Mouse (Mus musculus) cerebellum, postnatal 4 days (tissue): ENCODE data around the gene Apbb2.

Experiments
- DNase-seq, 2 experiments: peaks; one replicate each; pipeline ENCODE4 v3.0.0; 2022; ENCODE audit warnings: low spot score in 2 of 2, mixed read lengths in 1 of 2

Apbb2 gene

DNA sequence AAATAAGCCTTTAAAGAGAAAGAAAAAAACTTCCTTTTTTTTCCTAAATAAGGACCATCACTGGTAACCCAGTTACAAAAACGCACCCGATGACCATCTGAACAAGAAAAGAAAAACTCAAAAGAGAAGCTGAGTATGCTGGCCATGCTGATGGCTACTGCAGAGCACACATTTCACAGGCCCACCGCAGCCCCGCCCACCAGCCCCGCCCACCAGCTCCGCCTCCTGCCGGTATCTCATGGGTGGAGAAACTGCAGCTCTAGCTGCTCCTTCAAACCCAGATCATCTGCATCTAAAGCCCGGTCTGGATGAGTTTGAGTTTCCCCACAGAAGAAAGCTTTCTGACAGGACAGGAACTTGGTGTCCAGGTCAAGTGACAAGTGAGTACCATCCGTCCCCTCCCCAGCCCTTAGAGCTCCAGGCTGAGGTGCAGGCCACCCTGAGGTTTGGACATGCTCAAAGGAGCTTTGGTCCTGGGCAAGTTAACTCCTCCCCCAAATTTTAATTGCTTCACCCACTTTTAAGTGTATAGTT is 16.2 kb downstream of the Apbb2 start:
- no peak for DNase-seq

DNA sequence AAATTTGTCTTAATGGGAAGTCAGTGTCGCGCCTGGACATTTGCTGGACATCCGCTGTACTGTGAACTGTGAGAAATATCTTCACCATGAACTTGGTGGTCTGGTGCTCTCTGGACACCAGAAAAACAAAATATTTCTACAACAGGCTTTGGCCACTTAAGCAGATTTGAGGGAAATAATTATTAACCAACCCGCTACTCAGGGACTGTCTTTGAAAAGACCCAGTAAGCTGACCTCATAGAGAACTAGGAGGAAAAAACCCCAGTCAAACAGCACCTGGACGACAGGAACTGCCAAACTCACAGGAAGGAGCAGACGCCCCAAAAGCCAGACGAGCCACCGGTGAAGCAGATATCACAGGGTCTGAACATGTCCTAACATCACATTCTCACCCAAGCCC is 18.2 kb downstream of the Apbb2 start:
- DNase-seq, result no peak

DNA sequence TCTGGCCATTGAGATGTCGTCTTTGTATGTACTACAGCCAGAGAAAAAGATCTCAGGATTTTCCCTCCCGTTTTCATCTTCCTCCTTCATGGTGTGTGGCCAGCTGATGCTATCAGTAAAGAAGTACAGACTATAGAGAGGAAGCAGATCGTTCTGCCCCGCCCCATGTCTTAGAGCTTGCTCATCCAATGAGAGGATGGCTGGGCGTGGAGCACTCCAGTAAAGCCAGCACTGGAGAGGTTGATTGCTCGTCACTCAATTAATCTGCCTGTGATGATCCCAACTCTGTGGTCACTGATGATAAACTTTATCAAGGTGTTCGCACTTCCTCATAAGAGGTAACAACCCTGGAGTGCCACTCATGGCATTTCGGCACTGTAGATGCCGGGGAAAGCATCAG is 18.7 kb downstream of the Apbb2 start:
- DNase-seq, result no peak

DNA sequence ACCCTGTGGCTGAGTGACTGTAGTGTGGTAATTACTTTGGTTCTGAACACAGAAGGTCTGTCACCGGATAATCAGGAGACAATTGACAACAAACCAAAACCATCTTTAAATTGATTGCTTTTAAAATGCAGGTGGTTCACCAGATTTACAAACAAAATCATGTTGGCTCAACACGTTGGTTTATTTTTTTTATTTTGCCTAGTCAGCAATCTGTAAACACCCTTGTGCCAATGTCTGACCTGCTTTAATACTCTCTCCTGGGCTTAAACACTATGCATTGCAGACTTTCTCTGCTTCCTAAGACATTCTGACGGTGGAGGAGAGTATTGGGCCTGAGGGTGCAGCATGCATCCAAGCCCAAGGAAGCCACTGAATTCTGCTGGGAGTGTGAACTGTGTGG is 22.3 kb downstream of the Apbb2 start:
- DNase-seq, result no peak

DNA sequence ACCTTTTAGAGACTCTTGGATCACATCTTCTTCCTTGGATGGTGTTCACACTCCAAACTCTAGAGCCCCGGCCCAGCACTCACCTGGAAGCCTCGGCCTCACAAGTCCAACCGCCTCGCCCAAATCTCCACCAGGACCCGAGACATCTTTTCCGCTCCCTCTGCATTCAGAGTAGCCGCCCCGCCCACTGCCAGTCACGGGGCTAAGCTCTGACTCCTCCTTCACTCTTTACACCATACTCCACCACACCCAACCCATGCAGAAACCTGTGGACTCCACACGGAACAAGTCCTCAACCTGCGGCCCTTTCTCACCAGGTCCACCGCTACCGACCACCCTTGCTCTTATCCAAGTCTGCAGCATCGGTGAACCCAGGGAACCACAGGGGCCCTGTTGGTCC is 23.7 kb downstream of the Apbb2 start:
- no peak for DNase-seq

DNA sequence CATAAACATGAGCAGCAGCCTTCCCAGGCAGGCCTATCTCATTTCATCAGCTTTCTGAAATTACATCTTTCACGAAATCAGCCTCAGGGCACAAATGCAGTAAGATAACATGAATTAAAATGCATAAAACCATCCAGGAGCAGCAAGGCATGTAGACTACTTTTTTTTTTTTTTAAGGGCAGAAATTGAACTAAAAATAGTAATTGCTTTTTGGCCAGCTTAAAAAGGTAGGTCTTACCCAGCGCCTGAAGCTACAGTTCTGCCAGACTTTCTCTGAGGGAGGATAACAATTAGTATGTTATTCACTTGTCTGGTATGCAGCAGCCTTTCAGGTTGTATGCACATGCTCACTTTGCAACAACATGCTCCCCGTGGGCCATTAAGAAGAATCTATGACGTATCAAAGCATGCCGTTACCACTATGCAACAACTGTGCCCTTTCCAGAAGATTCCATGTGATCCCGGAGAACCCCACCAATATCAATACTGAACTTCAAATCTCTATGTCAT is 32.3 kb downstream of the Apbb2 start:
- no peak for DNase-seq

DNA sequence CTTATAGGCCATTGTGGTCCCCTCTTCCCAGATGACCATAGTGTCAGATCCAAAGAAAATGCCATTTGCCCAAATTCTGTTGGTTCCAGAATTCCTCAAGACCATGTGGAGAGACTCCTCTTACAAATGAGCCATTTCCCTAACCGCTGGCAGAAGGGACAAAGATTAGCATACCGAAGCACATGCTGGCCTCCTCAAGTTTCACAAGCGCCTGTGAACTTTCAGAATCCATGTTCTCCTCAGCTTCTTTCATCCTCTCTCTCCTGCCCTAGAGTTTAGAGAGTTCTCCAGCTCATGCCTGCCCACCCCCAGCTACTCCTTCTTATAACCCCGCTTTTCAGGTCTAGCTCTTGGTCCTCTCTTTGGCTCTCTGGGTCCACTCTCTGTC is 35.6 kb downstream of the Apbb2 start:
- DNase-seq, result no peak

DNA sequence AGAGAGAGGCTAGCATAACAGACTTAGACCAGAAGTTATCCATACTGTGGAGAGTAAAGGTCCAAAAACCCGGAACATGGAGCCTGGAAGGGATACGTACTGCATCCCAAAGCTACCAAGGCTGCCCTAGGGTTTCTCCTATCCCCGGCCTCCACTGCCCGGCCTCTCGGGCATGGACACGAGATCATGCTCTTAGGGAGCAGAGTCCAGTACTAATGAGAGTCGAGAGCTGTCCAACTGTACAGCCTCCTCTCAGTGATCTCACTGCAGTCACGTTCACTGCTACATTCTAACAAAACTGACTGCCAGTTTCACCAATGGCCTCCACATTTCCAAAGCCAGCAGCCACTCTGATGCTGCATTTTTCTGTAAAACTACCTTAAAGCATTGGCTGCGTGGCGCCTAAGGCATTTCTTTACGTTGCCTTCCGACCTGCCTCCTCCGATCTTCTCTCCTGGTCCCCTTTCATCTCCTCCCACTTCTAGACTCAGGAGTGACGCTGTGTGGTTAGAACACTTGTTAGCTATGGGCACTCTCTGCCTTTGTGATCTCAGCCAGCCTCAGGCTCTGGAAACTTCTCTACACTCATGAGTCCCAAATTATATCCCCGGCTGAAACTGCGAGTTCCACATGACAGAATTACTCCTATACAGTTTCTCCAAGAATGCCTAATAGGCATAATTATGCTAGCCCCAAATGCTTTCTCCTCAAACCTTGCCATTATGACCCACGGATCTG is 36.1 kb downstream of the Apbb2 start:
- DNase-seq, result no peak

DNA sequence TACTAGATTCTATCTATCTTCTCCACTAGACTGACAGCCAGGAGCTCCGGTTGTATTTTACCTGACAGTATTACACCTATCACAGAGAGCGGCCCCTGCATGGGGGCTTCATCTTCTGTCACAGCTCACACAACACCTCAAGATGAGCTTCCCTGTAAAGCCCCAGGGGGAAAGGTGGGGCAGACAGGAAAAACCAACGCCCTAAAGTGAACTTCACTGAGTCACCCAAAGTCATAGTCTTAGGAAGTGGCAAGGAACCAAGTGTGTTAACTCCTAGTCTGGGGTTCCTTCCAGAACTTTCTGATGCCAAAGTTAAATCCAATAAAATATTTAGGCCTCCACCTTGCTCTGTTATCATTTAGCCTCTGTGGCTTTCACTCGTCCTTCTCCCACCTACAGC is 39.5 kb downstream of the Apbb2 start:
- DNase-seq, result no peak

DNA sequence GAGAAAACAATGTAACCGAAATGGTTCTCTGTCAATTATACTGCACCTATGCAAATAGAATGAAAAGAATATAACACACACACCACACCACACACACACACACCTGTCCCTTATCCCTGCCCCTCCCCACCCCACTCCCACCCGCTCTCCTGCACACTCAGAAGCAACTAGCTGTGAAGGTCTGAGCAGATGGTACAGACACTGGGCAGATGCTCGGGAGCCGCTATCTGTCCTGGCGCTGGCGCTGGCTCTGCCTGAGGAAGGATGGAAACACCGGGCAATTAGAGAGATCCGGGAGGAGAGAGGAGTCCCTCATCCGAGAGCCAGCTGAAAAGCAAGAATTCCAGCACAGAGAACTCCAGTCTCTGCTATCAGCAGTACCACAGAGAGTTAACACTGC is 42.3 kb downstream of the Apbb2 start:
- DNase-seq, result peak in 1 of 2 experiments; percentile 13

DNA sequence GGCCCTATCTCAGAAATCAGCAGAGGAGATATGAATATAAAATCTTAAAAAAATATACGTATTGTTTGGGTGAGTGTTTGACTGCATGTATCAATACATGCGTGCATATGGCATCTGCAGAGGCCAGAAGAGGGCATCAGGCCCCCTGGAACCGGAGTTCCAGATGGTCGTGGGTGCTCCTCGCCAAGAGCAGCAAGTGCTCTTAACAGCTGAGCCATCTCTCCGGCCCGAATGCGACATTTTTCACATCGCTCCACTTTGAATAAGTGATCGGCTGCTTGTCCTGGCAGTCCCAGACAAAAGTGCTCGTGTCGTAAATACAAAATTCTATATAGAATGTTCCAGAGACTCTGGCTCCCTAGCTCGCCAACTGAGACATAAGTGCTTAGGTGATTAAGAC is 43.4 kb downstream of the Apbb2 start:
- peak in 1 of 2 experiments; percentile 12 for DNase-seq

DNA sequence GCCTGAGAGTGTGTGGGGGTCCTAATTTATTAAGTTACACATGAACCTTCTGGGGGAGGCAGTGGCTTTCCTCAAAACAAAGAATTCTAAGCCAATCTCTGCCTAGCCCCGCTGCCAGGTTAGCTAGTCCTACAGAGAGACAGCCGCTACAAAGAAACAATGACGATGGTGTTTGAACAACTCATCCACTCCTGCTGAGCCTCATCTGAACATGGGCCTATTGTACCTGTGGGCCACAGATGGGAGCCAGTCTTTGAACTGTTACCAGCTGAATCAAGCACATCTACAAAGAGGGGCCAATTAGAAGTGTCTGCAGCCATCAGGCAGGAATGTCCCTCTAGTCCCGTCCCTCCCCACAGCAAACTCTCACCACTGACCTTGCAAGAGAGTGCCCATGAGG is 45.3 kb downstream of the Apbb2 start:
- no peak for DNase-seq

DNA sequence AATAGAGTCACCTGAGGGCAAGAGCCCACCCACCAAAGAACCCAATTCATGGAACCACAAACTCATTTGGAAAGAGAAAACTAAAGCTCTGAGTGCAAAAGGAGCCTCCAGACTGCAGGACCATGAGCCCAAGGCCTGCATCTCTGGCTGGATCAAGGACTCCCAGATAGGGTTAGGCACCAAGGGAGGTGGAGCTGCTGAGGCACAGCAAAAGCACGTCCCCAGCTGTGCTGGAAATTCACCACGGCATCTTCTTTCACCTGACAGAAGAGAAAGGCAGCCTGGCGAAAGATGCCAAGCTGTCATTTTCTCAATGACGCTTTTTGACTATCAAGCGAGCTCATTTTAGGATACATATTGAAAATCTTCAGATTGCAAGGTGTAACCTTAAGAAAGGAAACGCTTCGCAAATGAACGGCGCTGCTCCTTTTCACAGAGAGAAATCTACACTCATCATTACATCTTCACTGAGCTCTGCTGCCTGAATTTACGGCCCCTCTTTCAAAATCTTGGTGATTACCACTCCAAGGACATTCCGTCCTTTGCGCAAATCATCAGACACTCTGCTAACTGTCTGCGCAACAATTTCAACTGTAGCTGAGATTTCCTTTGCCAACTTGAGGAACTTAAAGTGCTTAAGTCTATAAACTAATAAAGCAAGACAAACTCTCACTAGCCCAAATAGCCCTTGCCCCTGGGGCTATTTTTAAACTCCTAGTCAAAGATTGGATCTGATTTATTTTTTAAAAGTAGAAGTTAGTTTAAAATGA is 46.3 kb downstream of the Apbb2 start:
- no peak for DNase-seq

DNA sequence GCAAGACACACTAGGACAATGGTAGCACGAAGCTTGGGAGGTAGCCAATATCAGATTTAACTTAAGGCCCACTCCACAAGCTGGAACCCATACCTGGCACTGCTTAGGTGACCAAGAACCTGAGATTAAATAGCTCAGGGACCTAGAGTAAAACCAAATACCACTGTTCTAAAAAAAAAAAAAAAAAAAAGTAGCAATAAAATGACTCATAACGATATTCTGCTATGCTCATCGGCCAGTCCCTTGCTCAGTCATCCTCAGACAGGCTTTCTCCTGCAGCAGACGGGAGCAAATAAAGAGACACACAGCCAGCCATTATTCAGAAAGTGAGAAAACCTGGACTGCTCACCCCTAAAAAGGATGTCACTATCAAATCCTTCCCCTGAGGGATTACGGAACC is 47.9 kb downstream of the Apbb2 start:
- DNase-seq, result no peak

DNA sequence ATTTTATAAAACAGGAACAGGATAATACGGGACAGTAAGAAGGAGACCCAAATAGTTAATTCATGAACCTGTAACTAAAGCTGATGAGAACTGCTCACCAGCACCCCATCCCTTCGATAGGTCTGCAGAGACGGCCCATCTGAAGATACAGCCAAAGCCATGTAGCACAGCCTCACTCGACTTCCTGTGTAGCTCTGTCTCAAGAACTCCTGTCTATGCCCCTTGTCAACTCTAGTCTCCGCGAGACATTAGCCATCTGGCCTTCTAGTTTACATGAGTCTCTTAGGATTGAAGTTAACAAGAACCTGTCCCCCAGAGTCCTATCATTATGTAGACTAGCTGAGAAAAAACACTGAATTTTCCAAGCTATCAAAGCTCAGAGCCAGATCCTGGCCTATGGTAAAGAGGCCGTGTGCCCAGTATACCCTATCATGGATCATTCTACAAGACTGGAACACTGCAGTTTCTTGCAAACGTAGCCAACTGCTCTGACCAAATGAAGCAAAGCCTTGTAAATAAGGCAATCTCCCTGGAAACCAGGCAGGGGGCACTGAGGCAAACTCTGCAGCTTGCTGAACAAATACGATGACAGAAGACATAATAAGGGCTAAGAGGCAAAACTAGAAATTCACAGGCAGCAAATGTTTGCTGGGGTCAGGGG is 49.3 kb downstream of the Apbb2 start:
- DNase-seq, result no peak

DNA sequence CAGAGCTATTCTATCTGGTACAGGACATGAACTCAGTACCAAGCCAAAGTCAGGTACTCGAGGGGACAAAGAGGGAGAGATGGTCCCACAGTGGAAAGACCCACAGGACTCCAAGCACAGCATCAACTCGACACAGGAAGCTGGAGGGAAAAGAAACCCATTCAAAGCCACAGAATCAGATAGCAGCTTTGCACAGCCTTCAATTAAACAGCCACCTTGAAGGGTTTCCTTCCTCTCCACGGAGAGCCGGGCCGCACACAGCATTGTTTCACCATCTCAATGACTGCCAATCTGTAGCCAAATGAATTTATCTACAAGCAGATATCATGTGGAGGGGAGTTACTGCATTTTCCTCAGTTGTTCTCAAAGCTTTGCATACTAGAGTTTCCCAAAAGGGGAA is 50.6 kb downstream of the Apbb2 start:
- no peak for DNase-seq

DNA sequence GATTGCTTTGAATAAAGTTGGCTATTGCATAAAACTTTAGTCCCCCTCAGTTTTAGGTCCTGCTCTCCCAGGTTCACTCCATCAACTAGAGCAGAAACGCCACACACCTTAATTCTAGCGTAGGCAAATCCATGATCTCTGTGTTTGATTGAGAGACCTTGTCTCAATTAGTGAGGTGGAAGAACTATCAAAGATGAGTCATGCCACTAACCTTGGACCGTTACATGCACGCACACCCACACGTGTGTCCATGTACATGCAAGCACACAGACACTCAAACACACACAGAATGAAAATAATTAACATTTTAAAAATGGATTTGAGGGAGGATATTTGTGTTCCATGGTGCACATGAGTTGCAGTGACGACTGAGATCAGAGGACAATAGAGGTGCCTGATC is 51.2 kb downstream of the Apbb2 start:
- no peak for DNase-seq

DNA sequence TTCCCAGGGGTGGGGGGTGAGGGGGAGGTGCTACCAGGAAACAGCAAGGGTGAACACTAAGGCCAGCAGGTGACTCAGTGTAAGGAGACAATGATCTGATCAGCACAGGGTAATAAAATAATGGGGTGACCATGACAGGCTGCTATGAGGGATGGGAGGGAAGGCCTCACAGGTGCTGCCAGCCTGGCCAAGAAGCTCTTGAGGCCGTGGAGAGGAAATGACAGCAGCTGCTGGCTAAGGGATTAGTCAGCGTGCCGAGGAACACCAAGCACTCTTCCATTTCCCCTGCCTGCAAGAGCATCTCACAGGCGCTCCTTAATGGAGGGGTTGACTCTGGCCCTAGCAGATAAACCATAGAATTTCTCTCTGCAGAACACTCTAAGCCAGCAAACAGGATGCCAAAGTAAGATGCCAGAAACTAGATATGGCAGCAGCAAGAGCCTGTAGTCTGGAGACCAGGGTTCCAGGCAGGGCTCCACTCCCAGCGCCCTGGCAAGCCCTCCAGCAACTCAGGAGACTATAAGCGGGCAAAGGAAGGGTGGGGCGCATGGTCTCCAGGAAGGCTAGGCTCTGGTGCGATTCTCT is 58.9 kb downstream of the Apbb2 start:
- DNase-seq, result no peak

DNA sequence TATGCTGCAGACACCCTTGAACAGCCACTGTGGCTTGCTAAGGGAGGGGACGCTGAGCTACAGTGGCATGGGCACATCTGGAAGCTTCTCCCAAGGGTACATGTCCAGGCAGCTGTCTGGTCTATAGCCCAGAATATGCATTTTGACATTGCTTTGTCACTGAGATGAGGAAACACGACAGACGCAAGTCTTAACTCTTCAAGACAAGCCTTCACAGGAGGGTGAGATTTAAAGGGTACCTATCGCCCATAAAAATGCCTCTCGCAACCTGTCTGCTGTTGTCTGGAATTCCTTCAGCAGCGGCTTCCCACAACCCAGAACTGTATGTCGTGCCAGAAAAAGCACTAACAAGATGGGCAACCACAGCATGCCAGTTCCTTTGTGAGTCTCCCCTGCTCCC is 60.5 kb downstream of the Apbb2 start:
- no peak for DNase-seq

DNA sequence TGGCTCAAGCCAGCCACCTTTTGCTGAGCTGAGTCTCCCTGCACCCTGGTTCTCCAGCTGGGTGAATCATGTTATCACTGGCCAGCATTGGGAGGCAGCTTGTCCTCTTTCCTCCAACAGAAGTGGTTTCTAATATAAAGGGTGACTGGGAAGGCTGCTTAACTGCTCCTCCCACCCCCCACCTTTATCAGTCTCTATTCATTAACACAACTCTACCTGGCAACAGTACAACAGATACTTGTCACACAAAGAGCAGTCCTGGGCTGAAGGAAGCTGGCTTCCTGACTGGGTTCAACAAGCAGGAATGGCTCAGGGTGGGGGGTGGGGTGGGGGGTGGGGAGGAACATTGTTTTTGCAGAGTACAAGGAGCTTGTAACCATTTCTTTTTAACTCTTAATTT is 64.7 kb downstream of the Apbb2 start:
- no peak for DNase-seq

DNA sequence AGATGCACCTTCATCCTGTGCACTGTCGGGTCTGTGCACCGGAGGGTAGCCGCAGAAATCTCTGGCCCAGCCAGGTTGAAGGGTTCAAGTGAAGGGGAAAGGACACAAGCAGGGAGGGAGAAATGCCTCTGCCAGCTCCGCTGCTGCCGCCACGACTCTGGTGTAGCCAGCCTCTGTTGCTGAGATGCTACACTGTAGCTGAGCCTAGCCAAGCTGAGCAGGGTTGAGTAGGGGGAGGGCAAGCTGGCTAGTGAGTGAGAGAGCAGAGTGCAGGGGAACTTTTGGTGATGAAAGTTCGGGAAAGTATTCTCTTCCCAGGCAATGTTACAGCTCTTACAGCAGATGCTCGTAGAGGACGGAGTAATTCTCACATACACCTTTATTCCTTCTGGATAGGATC is 66.3 kb downstream of the Apbb2 start:
- DNase-seq, result no peak

DNA sequence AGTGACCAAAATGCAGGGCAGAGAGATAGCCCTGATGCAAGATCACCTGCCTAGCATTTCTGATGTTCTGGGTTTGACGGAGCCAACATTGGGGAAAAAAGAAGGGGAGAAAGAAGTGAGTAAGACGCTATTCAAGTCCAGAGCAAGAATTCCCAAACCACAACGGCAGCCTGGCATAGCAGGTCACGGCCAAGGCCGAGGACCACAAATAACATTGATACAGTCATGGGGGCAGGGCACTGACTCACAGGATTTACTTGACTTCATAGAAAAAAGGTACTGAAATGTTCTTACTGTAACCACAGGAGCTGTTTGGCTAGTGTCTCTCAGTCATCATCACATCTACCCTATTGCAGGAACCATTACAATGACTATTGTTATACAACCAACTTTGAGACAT is 68.3 kb downstream of the Apbb2 start:
- no peak for DNase-seq
